Mouse (Mus musculus) gastrocnemius, postnatal 14 days (tissue): ENCODE data around the gene Tspan3. TPM values are rescaled to one million over a fixed set of nuclear protein-coding genes. Genes with fewer than 3 reads are reported as not detected.

ENCODE experiments used
- DNase-seq: peaks from one replicate; pipeline ENCODE4 v3.0.0; 2021; ENCODE audit warnings: mixed read lengths
- intact Hi-C: fragments of 180-260 bp; cut with DNase I; formaldehyde crosslinking; loops from one replicate; pipeline ENCODE4 v1.15.1; 2025; ENCODE audit warnings: low total_unique reads
- total RNA-seq, 2 experiments: library from RNA; stranded (reverse); gene quantifications; 2 replicates each; pipeline ENCODE4 v1.2.3; 2021

The Tspan3 gene
- total RNA-seq, 2 experiments from 2014 or later: 131 to 147 TPM

- intact Hi-C loops: no loop called here
- DNase-seq: peak; percentile 91
Measured at GRCm38 (mm10) chr9:56160341-56161141, 4.7 kb downstream of the Tspan3 start.

GRCm38 (mm10) chr9:56159456-56159855 lies 5.8 kb downstream of the Tspan3 start:
- intact Hi-C loops: no loop called here

GRCm38 (mm10) chr9:56158077-56158476 lies 7.2 kb downstream of the Tspan3 start:
- intact Hi-C loops: no loop called here
- DNase-seq: no peak

More at GRCm38 (mm10) chr9:56159456-56159855, 5.8 kb downstream of the Tspan3 start:
- DNase-seq: no peak

GRCm38 (mm10) chr9:56154572-56154971 lies 10.7 kb downstream of the Tspan3 start:
- no peak for DNase-seq
- intact Hi-C loops: no loop called here

- DNase-seq: no peak
Measured at GRCm38 (mm10) chr9:56152482-56153007, 12.7 kb downstream of the Tspan3 start.

GRCm38 (mm10) chr9:56151745-56152481 lies 13.4 kb downstream of the Tspan3 start:
- peak; percentile 51 for DNase-seq
- intact Hi-C loops: no loop called here

More at GRCm38 (mm10) chr9:56152482-56153007, 12.7 kb downstream of the Tspan3 start:
- intact Hi-C loops: no loop called here

GRCm38 (mm10) chr9:56146326-56146923 lies 18.9 kb downstream of the Tspan3 start:
- intact Hi-C loops: no loop called here
- no peak for DNase-seq

GRCm38 (mm10) chr9:56144366-56145003 lies 20.8 kb downstream of the Tspan3 start:
- no peak for DNase-seq
- intact Hi-C loops: no loop called here

- no peak for DNase-seq
- intact Hi-C loops: no loop called here
Measured at GRCm38 (mm10) chr9:56141776-56142175, 23.5 kb downstream of the Tspan3 start.

GRCm38 (mm10) chr9:56135590-56136197 lies 29.6 kb downstream of the Tspan3 start:
- intact Hi-C loops: no loop called here
- no peak for DNase-seq

GRCm38 (mm10) chr9:56134614-56135013 lies 30.7 kb downstream of the Tspan3 start:
- no peak for DNase-seq
- intact Hi-C loops: no loop called here

GRCm38 (mm10) chr9:56133970-56134369 lies 31.3 kb downstream of the Tspan3 start:
- no peak for DNase-seq
- intact Hi-C loops: no loop called here

- intact Hi-C loops: no loop called here
- no peak for DNase-seq
Measured at GRCm38 (mm10) chr9:56131813-56132525, 33.3 kb downstream of the Tspan3 start.

GRCm38 (mm10) chr9:56130536-56130935 lies 34.7 kb downstream of the Tspan3 start:
- DNase-seq: no peak
- intact Hi-C loops: no loop called here

- no peak for DNase-seq
- intact Hi-C loops: no loop called here
Measured at GRCm38 (mm10) chr9:56129951-56130350, 35.3 kb downstream of the Tspan3 start.

- intact Hi-C loops: no loop called here
- no peak for DNase-seq
Measured at GRCm38 (mm10) chr9:56128331-56128730, 36.9 kb downstream of the Tspan3 start.

GRCm38 (mm10) chr9:56126453-56127173 lies 38.7 kb downstream of the Tspan3 start:
- no peak for DNase-seq
- intact Hi-C loops: no loop called here

- intact Hi-C loops: no loop called here
- no peak for DNase-seq
Measured at GRCm38 (mm10) chr9:56124561-56124960, 40.7 kb downstream of the Tspan3 start.
